Mouse (Mus musculus): ENCODE results near the gene Trim40. TPM values are rescaled to one million over a fixed set of nuclear protein-coding genes. Genes with fewer than 3 reads are reported as not detected.

Gene Trim40
- total and polyA plus RNA-seq, 2 experiments from 2014 or later, result not detected

GRCm38 (mm10) chr17:36915076-36915475 is 25.2 kb upstream of the Trim40 start:
- no peaks in the 10 kb centered on the region for H3K4me1 ChIP-seq (ENCODE audit: control insufficient read depth, insufficient read depth)
- no peaks in the 10 kb centered on the region for H3K36me3 ChIP-seq (replicated peaks; ENCODE audit: control insufficient read depth, insufficient read depth, low read length)
- no peaks in the 10 kb centered on the region for H3K9me3 ChIP-seq (replicated peaks; ENCODE audit: control insufficient read depth, low read length)
- H3K27ac ChIP-seq (ENCODE audit: low read depth), result no peak overlapping the region
- no peak overlapping the region for H3K4me2 ChIP-seq (ENCODE audit: low read depth, low read length)
- WGBS, result 11% methylated on average over 9 of the region's 9 CpGs
- H3K27me3 ChIP-seq (ENCODE audit: control insufficient read depth, insufficient read depth, low read length), result peaks cover 20% of the 10 kb centered on the region
- no peak overlapping the region for H3K4me3 ChIP-seq (ENCODE audit: low read depth, low read length)
- no peak for TF ChIP-seq EP300 (IDR thresholded peaks at IDR 0.05; ENCODE audit: low read depth)
- peak; percentile 76 for TF ChIP-seq CTCF (IDR thresholded peaks at IDR 0.05; ENCODE audit: low read depth)
- H3K9ac ChIP-seq (replicated peaks; ENCODE audit: low read depth, low read length), result no peak overlapping the region
- DNase-seq (ENCODE audit: low spot score) (no peak), ATAC-seq (ENCODE audit: insufficient read depth, low read depth) (no peak)

- Histone ChIP-seq H3K9me3 (replicated peaks; ENCODE audit: control insufficient read depth, low read length) (no peaks in the 10 kb centered on the region), H3K27ac (ENCODE audit: low read depth) (no peak overlapping the region), H3K4me3 (ENCODE audit: low read depth, low read length) (no peak overlapping the region), H3K4me2 (ENCODE audit: low read depth, low read length) (no peak overlapping the region), H3K36me3 (replicated peaks; ENCODE audit: control insufficient read depth, insufficient read depth, low read length) (no peaks in the 10 kb centered on the region), H3K4me1 (ENCODE audit: control insufficient read depth, insufficient read depth) (no peaks in the 10 kb centered on the region), H3K9ac (replicated peaks; ENCODE audit: low read depth, low read length) (no peak overlapping the region), H3K27me3 (ENCODE audit: control insufficient read depth, insufficient read depth, low read length) (peaks cover 26% of the 10 kb centered on the region)
- TF ChIP-seq CTCF (IDR thresholded peaks at IDR 0.05; ENCODE audit: low read depth) (peak; percentile 74), EP300 (IDR thresholded peaks at IDR 0.05; ENCODE audit: low read depth) (no peak)
- peak; percentile 66 for DNase-seq (ENCODE audit: low spot score)
- WGBS, result 15% methylated on average over 2 of the region's 2 CpGs
- ATAC-seq (ENCODE audit: insufficient read depth, low read depth), result no peak
These were observed 24.2 kb upstream of the Trim40 start for GRCm38 (mm10) chr17:36914108-36914507.

- TF ChIP-seq EP300 (IDR thresholded peaks at IDR 0.05; ENCODE audit: low read depth) (no peak), CTCF (IDR thresholded peaks at IDR 0.05; ENCODE audit: low read depth) (no peak)
- H3K9me3 ChIP-seq (replicated peaks; ENCODE audit: control insufficient read depth, low read length), result no peaks in the 10 kb centered on the region
- peaks cover 26% of the 10 kb centered on the region for H3K27me3 ChIP-seq (ENCODE audit: control insufficient read depth, insufficient read depth, low read length)
- H3K4me2 ChIP-seq (ENCODE audit: low read depth, low read length), result no peak overlapping the region
- H3K4me1 ChIP-seq (ENCODE audit: control insufficient read depth, insufficient read depth), result no peaks in the 10 kb centered on the region
- no peak overlapping the region for H3K4me3 ChIP-seq (ENCODE audit: low read depth, low read length)
- no peak overlapping the region for H3K27ac ChIP-seq (ENCODE audit: low read depth)
- no peaks in the 10 kb centered on the region for H3K36me3 ChIP-seq (replicated peaks; ENCODE audit: control insufficient read depth, insufficient read depth, low read length)
- no peak for ATAC-seq (ENCODE audit: insufficient read depth, low read depth)
- no peak for DNase-seq (ENCODE audit: low spot score)
- H3K9ac ChIP-seq (replicated peaks; ENCODE audit: low read depth, low read length), result no peak overlapping the region
- WGBS, result 55% methylated on average over 2 of the region's 2 CpGs
These were observed 22.1 kb upstream of the Trim40 start for GRCm38 (mm10) chr17:36912031-36912430.

DNA sequence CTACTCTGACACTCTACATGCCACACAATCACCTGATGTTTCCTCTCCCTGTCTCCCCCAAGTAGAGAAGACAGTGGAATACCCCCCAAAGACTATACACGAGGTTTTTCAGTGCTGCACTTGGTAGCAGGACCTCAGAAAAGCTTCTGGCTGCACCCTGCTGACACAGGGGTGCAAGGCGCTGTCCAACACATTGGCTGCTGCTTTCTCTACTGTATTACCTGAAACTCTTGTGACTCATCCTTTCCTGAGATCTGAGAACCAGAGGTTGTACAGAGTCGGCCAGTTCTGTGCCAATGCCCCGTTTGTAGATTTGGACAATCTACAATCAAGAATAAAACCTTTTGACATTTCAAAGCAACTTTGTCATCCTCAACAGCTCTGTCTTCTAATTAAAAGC is 19.9 kb upstream of the Trim40 start:
- whole genome bisulfite sequencing, result 33% methylated on average over 4 of the region's 4 CpGs
- TF ChIP-seq EP300 (IDR thresholded peaks at IDR 0.05; ENCODE audit: low read depth) (no peak), CTCF (IDR thresholded peaks at IDR 0.05; ENCODE audit: low read depth) (no peak)
- no peak overlapping the region for H3K4me3 ChIP-seq (ENCODE audit: low read depth, low read length)
- H3K27me3 ChIP-seq (ENCODE audit: control insufficient read depth, insufficient read depth, low read length), result peaks cover 11% of the 10 kb centered on the region
- H3K27ac ChIP-seq (ENCODE audit: low read depth), result no peak overlapping the region
- DNase-seq (ENCODE audit: low spot score), result no peak
- ATAC-seq (ENCODE audit: insufficient read depth, low read depth), result no peak
- no peaks in the 10 kb centered on the region for H3K4me1 ChIP-seq (ENCODE audit: control insufficient read depth, insufficient read depth)
- H3K9ac ChIP-seq (replicated peaks; ENCODE audit: low read depth, low read length), result no peak overlapping the region
- no peaks in the 10 kb centered on the region for H3K9me3 ChIP-seq (replicated peaks; ENCODE audit: control insufficient read depth, low read length)
- H3K4me2 ChIP-seq (ENCODE audit: low read depth, low read length), result no peak overlapping the region
- no peaks in the 10 kb centered on the region for H3K36me3 ChIP-seq (replicated peaks; ENCODE audit: control insufficient read depth, insufficient read depth, low read length)

- 48% methylated on average over 1 of the region's 1 CpGs for WGBS
- Histone ChIP-seq H3K4me2 (ENCODE audit: low read depth, low read length) (no peak overlapping the region), H3K36me3 (replicated peaks; ENCODE audit: control insufficient read depth, insufficient read depth, low read length) (no peaks in the 10 kb centered on the region), H3K9me3 (replicated peaks; ENCODE audit: control insufficient read depth, low read length) (no peaks in the 10 kb centered on the region), H3K9ac (replicated peaks; ENCODE audit: low read depth, low read length) (no peak overlapping the region), H3K27ac (ENCODE audit: low read depth) (no peak overlapping the region), H3K4me3 (ENCODE audit: low read depth, low read length) (no peak overlapping the region), H3K4me1 (ENCODE audit: control insufficient read depth, insufficient read depth) (no peaks in the 10 kb centered on the region), H3K27me3 (ENCODE audit: control insufficient read depth, insufficient read depth, low read length) (peaks cover 8% of the 10 kb centered on the region)
- TF ChIP-seq EP300 (IDR thresholded peaks at IDR 0.05; ENCODE audit: low read depth), result no peak
- TF ChIP-seq CTCF (IDR thresholded peaks at IDR 0.05; ENCODE audit: low read depth), result no peak
- ATAC-seq (ENCODE audit: insufficient read depth, low read depth), result no peak
- DNase-seq (ENCODE audit: low spot score), result no peak
These were observed 18.3 kb upstream of the Trim40 start for GRCm38 (mm10) chr17:36908235-36908634.

GRCm38 (mm10) chr17:36903651-36904050 is 13.7 kb upstream of the Trim40 start:
- TF ChIP-seq EP300 (IDR thresholded peaks at IDR 0.05; ENCODE audit: low read depth), result no peak
- H3K9me3 ChIP-seq (replicated peaks; ENCODE audit: control insufficient read depth, low read length), result no peaks in the 10 kb centered on the region

More at GRCm38 (mm10) chr17:36903651-36904050, 13.7 kb upstream of the Trim40 start:
- Histone ChIP-seq H3K4me1 (ENCODE audit: control insufficient read depth, insufficient read depth) (no peaks in the 10 kb centered on the region), H3K4me2 (ENCODE audit: low read depth, low read length) (no peak overlapping the region), H3K27ac (ENCODE audit: low read depth) (no peak overlapping the region), H3K4me3 (ENCODE audit: low read depth, low read length) (no peak overlapping the region), H3K36me3 (replicated peaks; ENCODE audit: control insufficient read depth, insufficient read depth, low read length) (no peaks in the 10 kb centered on the region), H3K27me3 (ENCODE audit: control insufficient read depth, insufficient read depth, low read length) (no peaks in the 10 kb centered on the region), H3K9ac (replicated peaks; ENCODE audit: low read depth, low read length) (no peak overlapping the region)
- DNase-seq (ENCODE audit: low spot score), result no peak
- 56% methylated on average over 3 of the region's 3 CpGs for WGBS
- ATAC-seq (ENCODE audit: insufficient read depth, low read depth), result no peak

Data from heart, postnatal 0 days (tissue).